Mouse (Mus musculus): ENCODE results near the gene Lhfpl3. TPM values are rescaled to one million over a fixed set of nuclear protein-coding genes. Genes with fewer than 3 reads are reported as not detected.
A peak's percentile ranks its signal among the peaks of the same experiment; 100 is the strongest.

The Lhfpl3 gene
- polyA plus RNA-seq, 1 experiment from 2014 or later: 0.66 TPM

DNA sequence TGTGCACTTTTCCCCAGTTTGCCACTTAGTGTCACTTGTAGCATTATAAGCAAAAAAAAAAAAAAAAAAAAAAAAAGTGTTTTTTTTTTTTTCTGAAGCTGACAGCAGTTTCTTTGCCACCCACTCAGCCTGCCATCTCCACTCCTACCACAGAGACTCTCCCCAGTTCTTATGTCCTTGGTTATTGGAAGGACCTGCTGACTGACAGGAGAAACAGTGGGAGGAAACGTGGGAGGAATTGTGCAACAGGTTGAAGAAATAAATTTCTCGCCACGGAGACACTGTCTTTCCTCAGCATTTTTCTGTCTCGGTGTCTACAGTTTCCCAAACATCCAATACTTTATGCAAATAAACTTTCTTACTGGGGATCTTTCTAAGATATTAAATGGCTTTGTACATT lies 67.6 kb downstream of the Lhfpl3 start:
- Histone ChIP-seq H3K9me3 (replicated peaks; ENCODE audit: control insufficient read depth, low read length) (no peaks in the 10 kb centered on the region), H3K9ac (replicated peaks; ENCODE audit: low read length) (no peak overlapping the region), H3K4me3 (ENCODE audit: low read depth, low read length) (no peak overlapping the region), H3K27ac (replicated peaks; ENCODE audit: low read depth, low read length) (no peak overlapping the region), H3K36me3 (replicated peaks; ENCODE audit: control insufficient read depth, insufficient read depth, low read depth, low read length) (no peaks in the 10 kb centered on the region), H3K4me1 (ENCODE audit: control insufficient read depth, insufficient read depth, low read length) (no peaks in the 10 kb centered on the region), H3K4me2 (ENCODE audit: low read depth, low read length) (no peak overlapping the region), H3K27me3 (ENCODE audit: control insufficient read depth, insufficient read depth, low read length) (no peaks in the 10 kb centered on the region)
- ATAC-seq (replicated peaks; ENCODE audit: insufficient number of reproducible peaks, low FRiP score, low TSS enrichment, low read depth): no peak
- DNase-seq (ENCODE audit: low spot score): no peak
- WGBS: 78% methylated on average over 4 of the region's 4 CpGs

- Histone ChIP-seq H3K9ac (replicated peaks; ENCODE audit: low read length) (no peak overlapping the region), H3K4me1 (ENCODE audit: control insufficient read depth, insufficient read depth, low read length) (no peaks in the 10 kb centered on the region), H3K4me2 (ENCODE audit: low read depth, low read length) (no peak overlapping the region), H3K36me3 (replicated peaks; ENCODE audit: control insufficient read depth, insufficient read depth, low read depth, low read length) (no peaks in the 10 kb centered on the region), H3K27ac (replicated peaks; ENCODE audit: low read depth, low read length) (no peak overlapping the region), H3K27me3 (ENCODE audit: control insufficient read depth, insufficient read depth, low read length) (no peaks in the 10 kb centered on the region), H3K9me3 (replicated peaks; ENCODE audit: control insufficient read depth, low read length) (no peaks in the 10 kb centered on the region; the same call in 1 of the 2 replicates), H3K4me3 (ENCODE audit: low read depth, low read length) (no peak overlapping the region)
- DNase-seq (ENCODE audit: low spot score) (no peak), ATAC-seq (replicated peaks; ENCODE audit: insufficient number of reproducible peaks, low FRiP score, low TSS enrichment, low read depth) (no peak)
- WGBS: 79% methylated on average over 3 of the region's 3 CpGs
Measured at GRCm38 (mm10) chr5:22829822-22830450, 84.1 kb downstream of the Lhfpl3 start.

GRCm38 (mm10) chr5:22851572-22851971 lies 105.7 kb downstream of the Lhfpl3 start:
- Histone ChIP-seq H3K9me3 (replicated peaks; ENCODE audit: control insufficient read depth, low read length) (no peaks in the 10 kb centered on the region), H3K36me3 (replicated peaks; ENCODE audit: control insufficient read depth, insufficient read depth, low read depth, low read length) (no peaks in the 10 kb centered on the region), H3K4me2 (ENCODE audit: low read depth, low read length) (no peak overlapping the region), H3K9ac (replicated peaks; ENCODE audit: low read length) (no peak overlapping the region), H3K4me3 (ENCODE audit: low read depth, low read length) (no peak overlapping the region), H3K27ac (replicated peaks; ENCODE audit: low read depth, low read length) (no peak overlapping the region), H3K27me3 (ENCODE audit: control insufficient read depth, insufficient read depth, low read length) (no peaks in the 10 kb centered on the region), H3K4me1 (ENCODE audit: control insufficient read depth, insufficient read depth, low read length) (no peaks in the 10 kb centered on the region)
- ATAC-seq (replicated peaks; ENCODE audit: insufficient number of reproducible peaks, low FRiP score, low TSS enrichment, low read depth) (no peak), DNase-seq (ENCODE audit: low spot score) (no peak)
- 54% methylated on average over 14 of the region's 14 CpGs for WGBS

DNA sequence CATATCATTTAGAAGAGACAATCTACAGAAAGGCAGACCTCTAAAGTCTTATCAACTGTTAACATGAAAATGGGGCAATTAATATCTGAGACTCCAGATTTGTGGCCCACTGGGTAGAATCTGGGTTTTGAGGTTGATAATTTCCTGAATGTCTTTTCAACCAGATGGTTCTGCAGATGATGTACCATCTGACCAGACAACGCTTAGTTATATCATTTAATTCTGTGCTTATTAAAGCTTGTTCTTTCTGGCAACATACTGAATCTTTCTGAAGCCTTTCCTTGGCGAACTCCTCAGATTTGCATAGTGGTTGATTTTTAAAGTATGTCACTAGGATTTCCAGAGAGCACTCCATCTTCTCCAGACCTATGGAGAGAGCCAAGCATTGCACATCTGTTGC lies 107.6 kb downstream of the Lhfpl3 start:
- Histone ChIP-seq H3K4me2 (ENCODE audit: low read depth, low read length) (no peak overlapping the region), H3K27ac (replicated peaks; ENCODE audit: low read depth, low read length) (no peak overlapping the region), H3K4me1 (ENCODE audit: control insufficient read depth, insufficient read depth, low read length) (no peaks in the 10 kb centered on the region), H3K9ac (replicated peaks; ENCODE audit: low read length) (no peak overlapping the region), H3K9me3 (replicated peaks; ENCODE audit: control insufficient read depth, low read length) (no peaks in the 10 kb centered on the region), H3K36me3 (replicated peaks; ENCODE audit: control insufficient read depth, insufficient read depth, low read depth, low read length) (no peaks in the 10 kb centered on the region), H3K27me3 (ENCODE audit: control insufficient read depth, insufficient read depth, low read length) (no peaks in the 10 kb centered on the region), H3K4me3 (ENCODE audit: low read depth, low read length) (no peak overlapping the region)
- 89% methylated on average over 2 of the region's 2 CpGs for WGBS
- no peak for ATAC-seq (replicated peaks; ENCODE audit: insufficient number of reproducible peaks, low FRiP score, low TSS enrichment, low read depth)
- DNase-seq (ENCODE audit: low spot score): no peak

DNA sequence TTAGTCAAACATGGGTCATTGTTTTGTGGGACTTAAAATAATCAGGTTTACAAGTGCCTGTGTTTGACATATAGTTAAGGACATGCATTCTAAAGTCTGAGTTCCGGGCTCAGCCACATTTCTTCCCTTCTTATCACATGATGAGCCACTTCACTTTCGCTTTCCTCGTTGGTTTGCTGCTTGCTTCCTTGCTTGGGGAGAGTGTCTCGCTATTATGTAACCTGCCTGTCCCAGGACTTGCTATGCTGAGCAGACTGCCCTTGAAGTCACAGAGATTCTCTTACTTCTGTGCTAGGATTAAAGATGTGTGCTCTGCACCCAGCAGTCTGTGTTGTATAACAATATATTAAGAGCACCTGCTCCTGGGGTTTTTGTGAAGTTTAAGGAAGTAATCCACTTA lies 110.6 kb downstream of the Lhfpl3 start:
- H3K27me3 ChIP-seq (ENCODE audit: control insufficient read depth, insufficient read depth, low read length): no peaks in the 10 kb centered on the region
- DNase-seq (ENCODE audit: low spot score) (no peak), ATAC-seq (replicated peaks; ENCODE audit: insufficient number of reproducible peaks, low FRiP score, low TSS enrichment, low read depth) (no peak)
- WGBS: 79% methylated on average over 4 of the region's 4 CpGs
- H3K4me3 ChIP-seq (ENCODE audit: low read depth, low read length): no peak overlapping the region
- no peak overlapping the region for H3K9ac ChIP-seq (replicated peaks; ENCODE audit: low read length)
- H3K9me3 ChIP-seq (replicated peaks; ENCODE audit: control insufficient read depth, low read length): no peaks in the 10 kb centered on the region
- H3K4me1 ChIP-seq (ENCODE audit: control insufficient read depth, insufficient read depth, low read length): no peaks in the 10 kb centered on the region
- no peaks in the 10 kb centered on the region for H3K36me3 ChIP-seq (replicated peaks; ENCODE audit: control insufficient read depth, insufficient read depth, low read depth, low read length)
- no peak overlapping the region for H3K4me2 ChIP-seq (ENCODE audit: low read depth, low read length)
- no peak overlapping the region for H3K27ac ChIP-seq (replicated peaks; ENCODE audit: low read depth, low read length)

DNA sequence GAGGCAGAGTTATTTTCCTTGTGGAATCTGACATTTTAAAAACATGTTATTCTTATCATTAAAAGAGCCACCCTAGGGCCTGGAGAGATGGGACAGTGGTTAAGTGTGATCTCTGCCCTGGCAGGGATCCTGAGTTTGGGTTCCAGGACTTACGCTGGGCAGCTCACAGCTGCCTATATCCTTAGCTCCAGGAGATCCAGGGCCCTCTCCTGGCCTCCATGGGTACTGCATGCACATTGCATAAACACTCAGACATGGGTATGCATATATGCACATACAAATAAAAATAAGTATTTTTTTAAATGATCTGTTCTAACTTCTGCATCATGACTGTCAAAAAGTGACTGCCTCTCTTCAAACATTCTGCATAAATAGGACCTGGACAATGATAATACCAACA lies 115.5 kb downstream of the Lhfpl3 start:
- Histone ChIP-seq H3K4me3 (ENCODE audit: low read depth, low read length) (no peak overlapping the region), H3K27me3 (ENCODE audit: control insufficient read depth, insufficient read depth, low read length) (no peaks in the 10 kb centered on the region)

DNA sequence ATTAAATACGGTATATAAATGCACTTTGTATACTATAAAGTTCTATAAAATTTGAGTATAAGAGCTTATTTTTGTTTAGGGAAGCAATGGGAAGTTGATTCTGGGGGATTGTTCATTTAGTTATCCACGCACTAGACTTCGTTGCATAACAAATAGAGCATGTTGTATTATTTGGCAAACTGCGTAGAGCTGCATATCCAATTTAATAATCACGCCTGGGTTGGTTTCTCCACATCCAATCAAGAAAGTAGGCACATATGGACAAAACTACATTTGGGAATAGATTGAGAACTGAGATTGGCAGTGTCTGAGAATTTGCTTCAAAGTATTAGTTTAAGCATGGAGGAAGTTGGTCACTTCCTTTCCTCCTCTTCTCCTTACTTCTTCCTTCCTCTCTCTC lies 123.2 kb downstream of the Lhfpl3 start:
- no peak for ATAC-seq (replicated peaks; ENCODE audit: insufficient number of reproducible peaks, low FRiP score, low TSS enrichment, low read depth)
- H3K4me2 ChIP-seq (ENCODE audit: low read depth, low read length): no peak overlapping the region

More for the DNA sequence above, 115.5 kb downstream of the Lhfpl3 start:
- no peak overlapping the region for H3K4me2 ChIP-seq (ENCODE audit: low read depth, low read length)
- H3K27ac ChIP-seq (replicated peaks; ENCODE audit: low read depth, low read length): no peak overlapping the region
- H3K9me3 ChIP-seq (replicated peaks; ENCODE audit: control insufficient read depth, low read length): no peaks in the 10 kb centered on the region
- ATAC-seq (replicated peaks; ENCODE audit: insufficient number of reproducible peaks, low FRiP score, low TSS enrichment, low read depth) (no peak), DNase-seq (ENCODE audit: low spot score) (peak; percentile 15)
- H3K4me1 ChIP-seq (ENCODE audit: control insufficient read depth, insufficient read depth, low read length): no peaks in the 10 kb centered on the region
- no peaks in the 10 kb centered on the region for H3K36me3 ChIP-seq (replicated peaks; ENCODE audit: control insufficient read depth, insufficient read depth, low read depth, low read length)
- 40% methylated on average over 1 of the region's 1 CpGs for WGBS
- no peak overlapping the region for H3K9ac ChIP-seq (replicated peaks; ENCODE audit: low read length)

GRCm38 (mm10) chr5:22872417-22872816 lies 126.6 kb downstream of the Lhfpl3 start:
- Histone ChIP-seq H3K4me2 (ENCODE audit: low read depth, low read length) (no peak overlapping the region), H3K27me3 (ENCODE audit: control insufficient read depth, insufficient read depth, low read length) (no peaks in the 10 kb centered on the region), H3K9ac (replicated peaks; ENCODE audit: low read length) (no peak overlapping the region), H3K27ac (replicated peaks; ENCODE audit: low read depth, low read length) (no peak overlapping the region), H3K4me3 (ENCODE audit: low read depth, low read length) (no peak overlapping the region), H3K4me1 (ENCODE audit: control insufficient read depth, insufficient read depth, low read length) (no peaks in the 10 kb centered on the region), H3K9me3 (replicated peaks; ENCODE audit: control insufficient read depth, low read length) (no peaks in the 10 kb centered on the region), H3K36me3 (replicated peaks; ENCODE audit: control insufficient read depth, insufficient read depth, low read depth, low read length) (no peaks in the 10 kb centered on the region)
- ATAC-seq (replicated peaks; ENCODE audit: insufficient number of reproducible peaks, low FRiP score, low TSS enrichment, low read depth) (no peak), DNase-seq (ENCODE audit: low spot score) (peak; percentile 42)
- 88% methylated on average over 1 of the region's 1 CpGs for WGBS

More for the DNA sequence above, 123.2 kb downstream of the Lhfpl3 start:
- Histone ChIP-seq H3K4me1 (ENCODE audit: control insufficient read depth, insufficient read depth, low read length) (no peaks in the 10 kb centered on the region), H3K27ac (replicated peaks; ENCODE audit: low read depth, low read length) (no peak overlapping the region), H3K9ac (replicated peaks; ENCODE audit: low read length) (no peak overlapping the region), H3K4me3 (ENCODE audit: low read depth, low read length) (no peak overlapping the region), H3K36me3 (replicated peaks; ENCODE audit: control insufficient read depth, insufficient read depth, low read depth, low read length) (no peaks in the 10 kb centered on the region), H3K9me3 (replicated peaks; ENCODE audit: control insufficient read depth, low read length) (no peaks in the 10 kb centered on the region), H3K27me3 (ENCODE audit: control insufficient read depth, insufficient read depth, low read length) (no peaks in the 10 kb centered on the region)
- WGBS: 88% methylated on average over 5 of the region's 5 CpGs
- DNase-seq (ENCODE audit: low spot score): no peak
